Mouse (Mus musculus) heart, adult 2 months (tissue): ENCODE results near the gene Serpinb9b.

Source experiments
- EP300 ChIP-seq: fragments of 200-500 bp; IDR thresholded peaks from 2 replicates; pipeline ENCODE4 v1.6.1; 2011; ENCODE audit warnings: low read depth, low read length, control low read depth; ENCODE audit not compliant: insufficient read depth
- POLR2A ChIP-seq: fragments of 200-500 bp; IDR thresholded peaks from 2 replicates; pipeline ENCODE4 v1.6.1; 2011; ENCODE audit warnings: mild to moderate bottlenecking, low read depth, low read length, control low read depth; ENCODE audit not compliant: insufficient read depth

GRCm38 (mm10) chr13:33006555-33006954 is 20.7 kb upstream of the Serpinb9b start:
- TF ChIP-seq EP300 (no peak), POLR2A (no peak)
